In the genomic region with DNA sequence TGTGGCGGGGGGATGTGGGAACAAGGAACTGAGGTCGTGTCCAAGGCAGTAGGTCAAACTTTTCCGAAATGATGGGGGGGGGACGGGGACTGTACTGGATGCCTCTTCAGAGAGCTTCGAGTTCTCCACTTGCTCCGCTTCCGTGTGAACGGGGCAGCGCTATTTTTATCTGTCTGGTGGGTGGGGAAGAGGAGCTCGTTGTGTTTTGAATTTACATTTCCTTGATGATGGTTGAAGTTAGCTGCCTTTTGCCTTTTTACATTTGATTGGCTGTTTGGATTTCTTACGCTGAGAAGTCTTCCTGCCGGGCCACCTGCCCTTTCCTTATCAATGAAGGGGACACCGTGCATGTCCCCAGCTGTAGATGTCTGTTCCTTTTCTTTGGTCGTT, we compare ENCODE assay signal across 10 mouse cellular contexts. TPM values are rescaled to one million over a fixed set of nuclear protein-coding genes. Genes with fewer than 3 reads are reported as not detected.
A peak's percentile ranks its signal among the peaks of the same experiment; 100 is the strongest.
DNase-seq lines count a peak whose midpoint lies in the region; ATAC-seq and TF ChIP-seq lines count a peak whose summit lies in the region.
"Had no signal": no experiment of that assay in that cellular context is flagged by ENCODE, and none has a peak within 500 bp of the region (broad histone marks: within the 10 kb centered on the region; RNA-seq: fewer than 3 reads in every experiment).

No protein-coding gene starts in this region.

- no peak overlapping the region for H3K27ac ChIP-seq in heart, embryonic 11.5 days (ENCODE audit: low read depth, low read length)
- H3K27ac ChIP-seq in lung, embryonic 15.5 days: no peak overlapping the region
- no peak overlapping the region for H3K27ac ChIP-seq in lung, postnatal 0 days (ENCODE audit: low read length)
- peak overlapping the region; percentile 84 for H3K27ac ChIP-seq in thymus, adult 2 months (ENCODE audit: control insufficient read depth, insufficient read depth, low read length)

- WGBS in heart, embryonic 11.5 days (ENCODE audit: insufficient replicate concordance): 29% methylated on average over 14 of the region's 14 CpGs
- WGBS in lung, embryonic 15.5 days: 27% methylated on average over 14 of the region's 14 CpGs
- 18% methylated on average over 14 of the region's 14 CpGs for WGBS in lung, postnatal 0 days
- 17% methylated on average over 14 of the region's 14 CpGs for WGBS in thymus, adult 2 months

- no peak for ATAC-seq in heart, embryonic 11.5 days (replicated peaks; ENCODE audit: insufficient number of reproducible peaks, low FRiP score, low TSS enrichment)
- ATAC-seq in lung, embryonic 15.5 days (ENCODE audit: borderline replicate concordance, extremely low read depth, low FRiP score, low TSS enrichment): no peak
- ATAC-seq in lung, postnatal 0 days: no peak

- no peaks in the 10 kb centered on the region for H3K36me3 ChIP-seq in heart, embryonic 11.5 days (ENCODE audit: control insufficient read depth, insufficient read depth, low read length)
- H3K36me3 ChIP-seq in lung, embryonic 15.5 days: no peaks in the 10 kb centered on the region
- H3K36me3 ChIP-seq in lung, postnatal 0 days (ENCODE audit: insufficient read depth, low read length): no peaks in the 10 kb centered on the region
- no peaks in the 10 kb centered on the region for H3K36me3 ChIP-seq in thymus, adult 2 months (ENCODE audit: control insufficient read depth, insufficient read depth, low read length)

- DNase-seq in heart, adult 8-10 months (ENCODE audit: low spot score): no peak
- DNase-seq in lung, postnatal 0 days (ENCODE audit: low spot score): no peak
- DNase-seq in induced T-regulatory cell, adult 2 months (ENCODE audit: low read depth): peak; percentile 84
- peak; percentile 41 for DNase-seq in thymus, adult 2 months
- no peak for DNase-seq in ovary, adult 18-20 months (ENCODE audit: low spot score)
- DNase-seq in layer of hippocampus, postnatal 14 days (ENCODE audit: low spot score in 2 of 2): no peak

- no peak overlapping the region for H3K4me3 ChIP-seq in heart, embryonic 11.5 days (ENCODE audit: low read depth, low read length)
- H3K4me3 ChIP-seq in lung, embryonic 15.5 days: no peak overlapping the region
- H3K4me3 ChIP-seq in lung, postnatal 0 days (ENCODE audit: low read depth, low read length): no peak overlapping the region
- 0 out of 2 replicates have a peak overlapping the region, but pooled peaks have one; percentile 9 for H3K4me3 ChIP-seq in thymus, adult 2 months (ENCODE audit: control insufficient read depth, insufficient read depth, low read length)

- no peaks in the 10 kb centered on the region for H3K9me3 ChIP-seq in heart, embryonic 11.5 days (replicated peaks; ENCODE audit: control insufficient read depth, low read length)
- H3K9me3 ChIP-seq in lung, embryonic 15.5 days: no peaks in the 10 kb centered on the region
- H3K9me3 ChIP-seq in lung, postnatal 0 days (ENCODE audit: low read length): no peaks in the 10 kb centered on the region

- no peak for TF ChIP-seq EP300 in lung, postnatal 0 days (IDR thresholded peaks at IDR 0.05)

- TF ChIP-seq POLR2A in thymus, adult 2 months (IDR thresholded peaks at IDR 0.05; ENCODE audit: control insufficient read depth, extremely low read depth, insufficient read depth, low read length, poor library complexity): no peak

- no peaks in the 10 kb centered on the region for H3K27me3 ChIP-seq in heart, embryonic 11.5 days (ENCODE audit: control insufficient read depth, insufficient read depth, low read length)
- peaks cover 5% of the 10 kb centered on the region; the same call in 1 of the 2 replicates for H3K27me3 ChIP-seq in lung, embryonic 15.5 days
- no peaks in the 10 kb centered on the region for H3K27me3 ChIP-seq in lung, postnatal 0 days (replicated peaks; ENCODE audit: insufficient read depth, low read length)
- no peaks in the 10 kb centered on the region for H3K27me3 ChIP-seq in thymus, adult 2 months (ENCODE audit: control insufficient read depth, insufficient read depth, low read length)

- H3K4me1 ChIP-seq in heart, embryonic 11.5 days (ENCODE audit: control insufficient read depth, insufficient read depth, low read length): 0 out of 2 replicates have a peak, but pooled peaks cover 2% of the 10 kb centered on the region
- H3K4me1 ChIP-seq in lung, embryonic 15.5 days: no peaks in the 10 kb centered on the region
- H3K4me1 ChIP-seq in lung, postnatal 0 days (ENCODE audit: insufficient read depth, low read depth, low read length): no peaks in the 10 kb centered on the region
- peaks cover 30% of the 10 kb centered on the region for H3K4me1 ChIP-seq in thymus, adult 2 months (replicated peaks; ENCODE audit: control insufficient read depth, insufficient read depth, low read length)

- peak overlapping the region; percentile 41 for H3K4me2 ChIP-seq in heart, embryonic 11.5 days
- H3K4me2 ChIP-seq in lung, embryonic 15.5 days: peak overlapping the region; percentile 8; the same call in 1 of the 2 replicates
- H3K4me2 ChIP-seq in lung, postnatal 0 days (replicated peaks; ENCODE audit: low read depth, low read length): no peak overlapping the region

- H3K9ac ChIP-seq in heart, embryonic 11.5 days (ENCODE audit: low read depth, low read length): no peak overlapping the region
- H3K9ac ChIP-seq in lung, embryonic 15.5 days: no peak overlapping the region
- no peak overlapping the region for H3K9ac ChIP-seq in lung, postnatal 0 days (replicated peaks; ENCODE audit: low read depth)

- TF ChIP-seq CTCF in lung, postnatal 0 days (IDR thresholded peaks at IDR 0.05): no peak
- no peak for TF ChIP-seq CTCF in thymus, adult 2 months (IDR thresholded peaks at IDR 0.05; ENCODE audit: borderline replicate concordance, control insufficient read depth, extremely low read depth, insufficient read depth, low read length, poor library complexity)

RNA-seq across cellular contexts. Expression of gene Tnfrsf9, which starts 23.7 kb away (rescaled TPM):
- 0.11 and 0.29 TPM in 2 replicates for polyA plus RNA-seq in heart, embryonic 11.5 days (2014; fragmentation: Nextera tagmentation; extraction: Ambion mirVana)
- under 1 TPM; 0.12 to 0.29 (median 0.22) TPM for total RNA-seq in heart, adult 8-10 months (2022)
- 0.26 and 0.29 TPM in 2 replicates for polyA plus RNA-seq in lung, embryonic 15.5 days (2015; fragmentation: Nextera tagmentation; extraction: Ambion mirVana)
- 1.1 and 4.4 TPM in 2 replicates for polyA plus RNA-seq in lung, postnatal 0 days (2015; fragmentation: Nextera tagmentation; extraction: Ambion mirVana)
- 13.4 and 13.5 TPM in 2 replicates for polyA plus RNA-seq in thymus, adult 2 months (2012; rRNA removed)
- under 1 TPM; 0.37 to 0.52 TPM for total RNA-seq in layer of hippocampus, postnatal 14 days (2021)
- total RNA-seq: hematopoietic stem cell, adult 5-6 weeks had no signal

RNA-seq across cellular contexts. Expression of gene Park7, which starts 23.8 kb away (rescaled TPM):
- polyA plus RNA-seq in heart, embryonic 11.5 days (2014; fragmentation: Nextera tagmentation; extraction: Ambion mirVana): 360 and 371 TPM in 2 replicates
- total RNA-seq in heart, adult 8-10 months (2022): 100 to 1,000 TPM; 275 to 312 (median 290) TPM
- polyA plus RNA-seq in lung, embryonic 15.5 days (2015; fragmentation: Nextera tagmentation; extraction: Ambion mirVana): 423 and 449 TPM in 2 replicates
- polyA plus RNA-seq in lung, postnatal 0 days (2015; fragmentation: Nextera tagmentation; extraction: Ambion mirVana): 229 and 241 TPM in 2 replicates
- polyA plus RNA-seq in thymus, adult 2 months (2012; rRNA removed): 128 and 138 TPM in 2 replicates
- total RNA-seq in layer of hippocampus, postnatal 14 days (2021): 100 to 1,000 TPM; 240 to 248 TPM

RNA-seq across cellular contexts. Expression of gene Uts2, which starts 58.8 kb away (rescaled TPM):
- polyA plus RNA-seq in heart, embryonic 11.5 days (2014; fragmentation: Nextera tagmentation; extraction: Ambion mirVana): not detected in 2 replicates
- total RNA-seq in heart, adult 8-10 months (2022): not detected
- polyA plus RNA-seq in lung, embryonic 15.5 days (2015; fragmentation: Nextera tagmentation; extraction: Ambion mirVana): not detected in 2 replicates
- polyA plus RNA-seq in lung, postnatal 0 days (2015; fragmentation: Nextera tagmentation; extraction: Ambion mirVana): not detected in 2 replicates
- polyA plus RNA-seq in thymus, adult 2 months (2012; rRNA removed): 0.32 TPM in 1 of 2 replicates, not detected in the other
- not detected for total RNA-seq in layer of hippocampus, postnatal 14 days (2021)
- total RNA-seq: hematopoietic stem cell, adult 5-6 weeks; layer of hippocampus, postnatal 36 days had no signal

Comparison
In these comparisons a context has a peak if more than half of its experiments do, and no peak if none do; other contexts are left out.
1. DNase-seq: peak in induced T-regulatory cell, adult 2 months (single experiment) and thymus, adult 2 months (single experiment); none in heart, adult 8-10 months (single experiment), lung, postnatal 0 days (single experiment), ovary, adult 18-20 months (single experiment) and layer of hippocampus, postnatal 14 days (0 of 2).